Mouse (Mus musculus) retina, postnatal 1 day (tissue): ENCODE measurements at regions not wholly inside any gene's neighbourhood (a gene's known extent, or its start where the extent isn't known, plus 50 kb on each side); places are given as distances from the start of the nearest gene placed in this dataset.

Experiments
- DNase-seq: peaks from one replicate; pipeline ENCODE4 v3.0.0-alpha.2; 2012

GRCm38 (mm10) chr2:71694758-71695310 lies 50.6 kb upstream of the Itga6 start:
- DNase-seq, result no peak
